Mouse (Mus musculus) spleen, adult 18-20 months (tissue): ENCODE measurements at regions not wholly inside any gene's neighbourhood (a gene's known extent, or its start where the extent isn't known, plus 50 kb on each side); places are given as distances from the start of the nearest gene placed in this dataset.

Source experiments
- DNase-seq, 2 experiments: peaks; one replicate each; pipeline ENCODE4 v3.0.0; 2022; ENCODE audit warnings: mixed read lengths in 2 of 2

- no peak for DNase-seq
Observed at GRCm38 (mm10) chr6:50922235-50922634, 268.0 kb upstream of the Npvf start.

GRCm38 (mm10) chr6:50924571-50924970 is 270.3 kb upstream of the Npvf start:
- DNase-seq = no peak

GRCm38 (mm10) chr6:50924998-50925397 is 270.8 kb upstream of the Npvf start:
- DNase-seq = no peak

GRCm38 (mm10) chr6:50926313-50926712 is 272.1 kb upstream of the Npvf start:
- DNase-seq = no peak

GRCm38 (mm10) chr6:50929503-50929902 is 275.3 kb upstream of the Npvf start:
- DNase-seq = no peak

- no peak for DNase-seq
Observed at GRCm38 (mm10) chr6:50933510-50933909, 279.3 kb upstream of the Npvf start.

GRCm38 (mm10) chr6:50934245-50934644 is 280.0 kb upstream of the Npvf start:
- no peak for DNase-seq

- DNase-seq = no peak
Observed at GRCm38 (mm10) chr6:50936306-50936705, 282.1 kb upstream of the Npvf start.

- DNase-seq = peak; percentile 32 to 70
Observed at GRCm38 (mm10) chr6:50937094-50937493, 282.9 kb upstream of the Npvf start.

- no peak for DNase-seq
Observed at GRCm38 (mm10) chr6:50938879-50939278, 284.6 kb upstream of the Npvf start.

- DNase-seq = no peak
Observed at GRCm38 (mm10) chr6:50939440-50939839, 285.2 kb upstream of the Npvf start.

- DNase-seq = no peak
Observed at GRCm38 (mm10) chr6:50940118-50940517, 285.9 kb upstream of the Npvf start.

GRCm38 (mm10) chr6:50940641-50941398 is 286.6 kb upstream of the Npvf start:
- DNase-seq = no peak

- no peak for DNase-seq
Observed at GRCm38 (mm10) chr6:50942696-50943095, 288.5 kb upstream of the Npvf start.

- no peak for DNase-seq
Observed at GRCm38 (mm10) chr6:50948061-50948460, 293.8 kb upstream of the Npvf start.

GRCm38 (mm10) chr6:50949361-50949760 is 295.1 kb upstream of the Npvf start:
- no peak for DNase-seq

- no peak for DNase-seq
Observed at GRCm38 (mm10) chr6:50949883-50950583, 295.8 kb upstream of the Npvf start.

GRCm38 (mm10) chr6:50957328-50957900 is 303.2 kb upstream of the Npvf start:
- DNase-seq = no peak

GRCm38 (mm10) chr6:50960341-50960740 is 306.1 kb upstream of the Npvf start:
- no peak for DNase-seq

- no peak for DNase-seq
Observed at GRCm38 (mm10) chr6:50961592-50961991, 307.4 kb upstream of the Npvf start.

GRCm38 (mm10) chr6:50968546-50968945 is 314.3 kb upstream of the Npvf start:
- no peak for DNase-seq

- no peak for DNase-seq
Observed at GRCm38 (mm10) chr6:50969341-50969740, 315.1 kb upstream of the Npvf start.

- DNase-seq = no peak
Observed at GRCm38 (mm10) chr6:50969997-50970396, 315.8 kb upstream of the Npvf start.

GRCm38 (mm10) chr6:50970770-50971169 is 316.5 kb upstream of the Npvf start:
- DNase-seq = no peak
